Mouse (Mus musculus): ENCODE results near the gene Fus.

DNA sequence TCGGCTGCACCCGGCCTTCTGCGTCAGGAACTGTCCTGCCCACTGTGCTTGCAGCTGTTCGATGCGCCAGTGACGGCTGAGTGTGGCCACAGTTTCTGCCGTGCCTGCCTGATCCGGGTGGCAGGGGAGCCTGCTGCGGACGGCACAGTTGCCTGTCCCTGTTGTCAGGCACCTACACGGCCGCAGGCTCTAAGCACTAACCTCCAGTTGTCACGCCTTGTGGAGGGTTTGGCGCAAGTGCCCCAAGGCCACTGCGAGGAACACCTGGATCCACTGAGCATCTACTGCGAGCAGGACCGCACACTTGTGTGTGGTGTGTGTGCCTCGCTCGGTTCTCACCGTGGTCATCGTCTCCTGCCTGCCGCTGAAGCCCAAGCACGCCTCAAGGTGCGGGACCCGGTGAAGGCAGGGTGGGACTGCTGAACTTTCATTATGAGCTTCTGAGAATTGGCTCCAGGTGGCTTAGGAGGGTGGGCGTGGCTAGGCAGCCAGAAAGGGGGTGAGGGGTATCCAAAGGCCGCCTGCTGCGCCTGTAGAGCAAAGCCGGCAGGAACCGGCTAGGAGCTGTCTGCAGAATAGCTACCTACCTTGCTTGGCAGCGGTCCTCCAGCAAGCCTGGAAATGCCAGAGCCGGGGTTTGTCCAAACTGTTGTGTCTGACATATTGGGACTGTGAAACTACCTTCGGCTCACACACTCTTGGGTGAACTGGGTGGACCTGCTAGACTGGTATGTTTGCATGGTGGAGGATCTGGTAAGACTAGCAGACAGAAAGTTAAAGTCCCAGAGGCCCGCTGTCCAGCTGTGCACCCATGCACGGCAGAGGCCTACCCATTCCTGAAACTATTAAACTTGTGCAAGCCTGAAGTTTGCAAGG is 37.5 kb downstream of the Fus start:
- TF ChIP-seq GATA1 (IDR thresholded peaks at IDR 0.05; ENCODE audit: low read length) = no peak
- no peak for TF ChIP-seq TAL1 (IDR thresholded peaks at IDR 0.05; ENCODE audit: low read length)
